Mouse (Mus musculus) hindbrain, embryonic 14.5 days (tissue): Measurements from ENCODE around the gene Phactr1. TPM values are rescaled to one million over a fixed set of nuclear protein-coding genes. Genes with fewer than 3 reads are reported as not detected.

Source experiments
- ATAC-seq: fragments of 200-750 bp; cut with Nextera tagmentation; 2 replicates; pipeline ENCODE4 v1.8.0; 2017; ENCODE audit warnings: moderate number of reproducible peaks, mild to moderate bottlenecking, moderate TSS enrichment, moderate library complexity; ENCODE audit not compliant: low FRiP score
- DNase-seq: peaks from one replicate; pipeline ENCODE4 v3.0.0-alpha.2; 2015; ENCODE audit warnings: low spot score
- H3K27ac ChIP-seq: fragments of 300-500 bp; sonication (generic); 2 replicates; pipeline ENCODE4 v1.5.1; 2014; ENCODE audit warnings: mild to moderate bottlenecking, moderate library complexity
- H3K27me3 ChIP-seq: fragments of 300-500 bp; sonication (generic); 2 replicates; pipeline ENCODE4 v1.6.1; 2014; ENCODE audit warnings: mild to moderate bottlenecking, low read length, mixed read lengths; ENCODE audit not compliant: control insufficient read depth, insufficient read depth
- H3K36me3 ChIP-seq: fragments of 300-500 bp; sonication (generic); replicated peaks from 2 replicates; pipeline ENCODE4 v1.6.1; 2014; ENCODE audit not compliant: control insufficient read depth, insufficient read depth
- H3K4me1 ChIP-seq: fragments of 300-500 bp; sonication (generic); replicated peaks from 2 replicates; pipeline ENCODE4 v1.6.1; 2014; ENCODE audit warnings: antibody characterized with exemption, low read length, mixed read lengths; ENCODE audit not compliant: control insufficient read depth, insufficient read depth
- H3K4me2 ChIP-seq: fragments of 300-500 bp; sonication (generic); replicated peaks from 2 replicates; pipeline ENCODE4 v1.6.1; 2014; ENCODE audit warnings: mild to moderate bottlenecking, moderate library complexity
- H3K4me3 ChIP-seq: fragments of 300-500 bp; sonication (generic); replicated peaks from 2 replicates; pipeline ENCODE4 v1.5.1; 2014; ENCODE audit warnings: mild to moderate bottlenecking, low read length
- H3K9ac ChIP-seq: fragments of 300-500 bp; sonication (generic); 2 replicates; pipeline ENCODE4 v1.6.1; 2014
- H3K9me3 ChIP-seq: fragments of 300-500 bp; sonication (generic); 2 replicates; pipeline ENCODE4 v1.6.1; 2016; ENCODE audit warnings: low read length; ENCODE audit not compliant: control insufficient read depth
- WGBS: fragments of 180-500 bp; shearing (Covaris S2); extraction: QIAGEN DNeasy Blood & Tissue Kit; methylation state at CpG from one replicate; pipeline ENCODE4 v1.1.7; 2014; 5-methylcytosine and 5-hydroxymethylcytosine counted together
- polyA plus RNA-seq: library from polyadenylated mRNA; unstranded; fragments of >200 nt; fragmentation: Nextera tagmentation; extraction: Ambion mirVana; gene quantifications from 2 replicates; pipeline ENCODE4 v1.2.1, GENCODE M21; 2014

The Phactr1 gene
- polyA plus RNA-seq, 1 experiment from 2014 or later: 56.6 TPM

DNA sequence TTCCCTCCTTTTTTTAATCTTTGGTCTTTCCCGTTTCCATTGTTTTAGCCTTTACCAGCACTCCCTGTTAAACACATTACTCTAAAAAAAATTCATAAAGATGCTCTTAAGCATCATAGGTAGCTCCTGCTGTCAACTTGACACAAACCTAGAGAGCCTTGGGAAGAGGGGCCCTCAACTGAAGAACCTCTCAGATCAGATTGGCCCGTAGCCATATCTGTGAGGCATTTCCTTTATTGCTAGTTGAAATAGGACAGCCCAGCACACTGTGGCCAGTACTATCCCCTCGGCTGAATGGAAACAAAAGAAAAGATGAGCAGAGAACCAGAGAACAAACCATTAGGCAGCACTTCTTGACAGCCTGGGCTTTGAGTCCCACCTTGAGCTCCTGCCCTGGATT is 313.9 kb downstream of the Phactr1 start:
- Histone ChIP-seq H3K9ac (no peak overlapping the region), H3K9me3 (0 out of 2 replicates have a peak, but pooled peaks cover 4% of the 10 kb centered on the region), H3K36me3 (no peaks in the 10 kb centered on the region), H3K27ac (no peak overlapping the region), H3K4me1 (no peaks in the 10 kb centered on the region; the same call in 1 of the 2 replicates), H3K4me3 (no peak overlapping the region), H3K27me3 (no peaks in the 10 kb centered on the region), H3K4me2 (no peak overlapping the region)
- 93% methylated on average over 3 of the region's 3 CpGs for WGBS
- DNase-seq: no peak
- ATAC-seq: no peak

DNA sequence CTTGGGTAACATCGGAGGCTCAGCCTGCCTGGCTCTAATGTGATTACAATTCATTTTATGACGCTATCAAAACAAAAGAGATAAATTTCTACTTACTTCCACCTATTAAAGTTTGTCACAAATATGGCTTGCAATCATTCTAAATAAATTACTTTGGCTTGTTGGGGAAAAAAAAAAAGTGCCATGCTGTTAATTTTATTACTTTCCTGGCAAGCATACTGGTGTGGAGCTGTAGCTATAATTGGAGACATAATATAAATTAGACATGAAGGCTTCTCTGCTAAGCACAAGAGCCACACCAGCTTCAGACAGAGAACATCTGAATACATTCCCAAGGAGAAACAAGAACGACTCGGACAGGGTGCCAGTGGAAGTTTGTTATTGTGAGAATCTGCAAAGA is 315.8 kb downstream of the Phactr1 start:
- DNase-seq (no peak), ATAC-seq (no peak)
- no peak overlapping the region for H3K27ac ChIP-seq
- no peak overlapping the region for H3K4me2 ChIP-seq
- H3K9me3 ChIP-seq: 0 out of 2 replicates have a peak, but pooled peaks cover 4% of the 10 kb centered on the region
- H3K36me3 ChIP-seq: no peaks in the 10 kb centered on the region
- 51% methylated on average over 4 of the region's 4 CpGs for WGBS
- H3K4me1 ChIP-seq: no peaks in the 10 kb centered on the region; the same call in 1 of the 2 replicates
- no peaks in the 10 kb centered on the region for H3K27me3 ChIP-seq
- no peak overlapping the region for H3K4me3 ChIP-seq
- no peak overlapping the region for H3K9ac ChIP-seq

DNA sequence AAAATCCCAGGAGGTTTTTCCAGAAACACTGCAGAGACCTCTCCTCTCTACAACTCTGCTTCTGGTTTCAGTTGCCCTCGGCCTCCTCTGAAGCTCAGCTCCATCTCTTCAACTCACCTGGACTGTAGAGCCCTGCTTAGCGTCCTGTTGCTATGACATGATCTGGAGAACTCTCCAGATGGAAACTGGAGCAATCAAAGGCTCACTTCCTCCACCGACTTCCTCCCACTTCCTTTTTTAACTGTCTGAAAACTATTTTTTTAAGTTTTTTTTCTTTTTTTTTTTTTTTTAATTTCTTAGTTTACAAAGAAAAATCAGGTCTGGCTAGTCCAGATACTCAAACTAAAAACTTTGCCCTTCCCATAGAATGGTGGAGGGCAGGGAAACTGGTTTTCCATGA is 318.9 kb downstream of the Phactr1 start:
- ATAC-seq (no peak), DNase-seq (no peak)
- Histone ChIP-seq H3K9ac (no peak overlapping the region), H3K4me1 (no peaks in the 10 kb centered on the region), H3K4me3 (no peak overlapping the region), H3K9me3 (no peaks in the 10 kb centered on the region), H3K36me3 (no peaks in the 10 kb centered on the region), H3K27me3 (no peaks in the 10 kb centered on the region), H3K4me2 (no peak overlapping the region), H3K27ac (no peak overlapping the region)
- WGBS: 82% methylated on average over 3 of the region's 3 CpGs

DNA sequence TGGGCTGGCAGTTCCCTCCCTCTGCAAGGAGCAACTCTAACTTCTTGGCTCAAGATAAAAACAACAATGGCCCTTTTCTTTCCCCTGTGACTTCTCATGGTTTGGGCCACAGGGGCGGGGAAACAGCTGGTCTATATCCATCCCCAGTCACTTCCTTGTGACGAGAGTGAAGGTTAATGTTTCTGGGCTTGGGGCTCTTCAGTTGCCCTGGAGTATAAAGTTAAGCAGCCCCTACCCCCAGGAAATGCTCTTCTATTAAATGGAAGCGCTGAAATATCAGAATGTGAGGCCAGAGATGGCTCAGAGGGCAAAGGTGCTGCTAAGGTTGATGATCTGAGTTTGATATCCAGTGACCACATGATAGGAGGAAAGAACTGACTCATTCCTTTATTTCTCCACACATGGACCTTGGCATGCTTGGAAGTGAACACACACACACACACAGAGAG is 324.7 kb downstream of the Phactr1 start:
- WGBS: 25% methylated on average over 3 of the region's 3 CpGs
- no peaks in the 10 kb centered on the region for H3K27me3 ChIP-seq
- no peak for ATAC-seq
- no peaks in the 10 kb centered on the region for H3K36me3 ChIP-seq
- H3K4me3 ChIP-seq: no peak overlapping the region
- DNase-seq: no peak
- H3K9ac ChIP-seq: no peak overlapping the region
- no peak overlapping the region for H3K4me2 ChIP-seq
- H3K9me3 ChIP-seq: no peaks in the 10 kb centered on the region
- peaks cover 7% of the 10 kb centered on the region; the same call in 1 of the 2 replicates for H3K4me1 ChIP-seq
- H3K27ac ChIP-seq: no peak overlapping the region

DNA sequence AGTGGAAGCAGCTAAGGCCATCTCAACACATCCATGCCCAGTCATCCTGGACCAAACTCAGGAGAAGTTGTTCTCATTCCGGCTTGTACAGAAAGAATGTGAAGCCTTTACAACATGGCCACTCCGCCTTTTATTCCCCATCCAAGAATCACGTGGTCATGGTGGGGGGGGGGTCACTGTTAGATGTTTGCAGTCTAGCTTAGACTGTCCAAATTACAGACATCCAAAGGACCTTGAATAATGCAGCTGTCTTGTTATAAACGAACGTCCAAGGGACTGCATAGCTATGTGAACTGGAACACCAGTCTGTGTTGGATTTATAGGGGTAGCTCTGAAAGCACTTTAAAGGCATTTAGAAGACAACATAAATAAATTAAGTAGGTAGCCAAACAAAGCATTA is 328.0 kb downstream of the Phactr1 start:
- Histone ChIP-seq H3K4me2 (no peak overlapping the region), H3K36me3 (no peaks in the 10 kb centered on the region), H3K27ac (no peak overlapping the region), H3K27me3 (no peaks in the 10 kb centered on the region), H3K9ac (no peak overlapping the region), H3K4me1 (peaks cover 14% of the 10 kb centered on the region; the same call in 1 of the 2 replicates), H3K4me3 (no peak overlapping the region), H3K9me3 (no peaks in the 10 kb centered on the region)
- DNase-seq (no peak), ATAC-seq (no peak)
- 72% methylated on average over 5 of the region's 5 CpGs for WGBS

DNA sequence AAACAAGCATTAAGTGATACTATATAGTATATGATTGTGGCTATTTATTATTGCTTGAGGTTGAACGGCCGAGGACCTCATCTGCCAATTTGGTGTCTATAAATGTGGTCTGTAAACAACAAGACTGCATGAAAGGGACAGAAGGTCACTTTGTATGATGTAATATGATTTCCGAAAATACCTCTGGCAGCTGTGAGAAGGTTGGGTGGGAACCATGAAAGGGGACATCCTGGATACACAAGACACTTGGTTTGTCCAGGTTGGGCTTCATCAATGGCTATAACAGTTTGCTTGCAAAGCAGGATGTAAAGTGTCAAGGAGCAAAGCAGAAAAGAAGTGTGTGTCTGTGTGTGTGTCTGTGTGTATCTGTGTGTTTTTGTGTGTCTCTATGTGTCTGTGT is 329.2 kb downstream of the Phactr1 start:
- no peaks in the 10 kb centered on the region for H3K27me3 ChIP-seq
- no peak overlapping the region for H3K4me3 ChIP-seq
- 93% methylated on average over 3 of the region's 3 CpGs for WGBS
- peaks cover 14% of the 10 kb centered on the region; the same call in 1 of the 2 replicates for H3K4me1 ChIP-seq
- no peaks in the 10 kb centered on the region for H3K36me3 ChIP-seq
- H3K9me3 ChIP-seq: no peaks in the 10 kb centered on the region
- no peak overlapping the region for H3K27ac ChIP-seq
- H3K4me2 ChIP-seq: no peak overlapping the region
- ATAC-seq (no peak), DNase-seq (no peak)
- no peak overlapping the region for H3K9ac ChIP-seq

DNA sequence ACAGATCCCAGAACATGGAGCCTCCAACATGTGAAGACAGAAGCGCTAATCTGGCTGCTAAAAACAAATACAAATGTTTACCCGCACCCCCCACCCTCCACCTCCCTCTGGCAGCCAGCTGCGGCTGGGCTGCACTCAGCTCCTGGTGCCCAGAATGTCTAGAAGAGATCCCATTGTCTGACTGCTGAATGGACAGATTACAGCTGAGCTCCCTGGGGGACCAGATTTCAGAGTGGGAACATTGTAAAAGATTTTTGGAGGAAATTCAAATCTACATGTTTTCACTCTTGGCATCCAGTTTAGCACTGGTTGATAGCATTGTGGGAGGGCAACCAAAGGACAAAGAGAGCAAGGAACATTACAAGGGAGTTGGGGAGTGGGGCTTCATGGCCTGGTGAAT is 331.1 kb downstream of the Phactr1 start:
- Histone ChIP-seq H3K4me3 (no peak overlapping the region), H3K36me3 (no peaks in the 10 kb centered on the region), H3K9ac (no peak overlapping the region), H3K4me1 (0 out of 2 replicates have a peak, but pooled peaks cover 7% of the 10 kb centered on the region), H3K27ac (no peak overlapping the region), H3K4me2 (no peak overlapping the region), H3K27me3 (no peaks in the 10 kb centered on the region), H3K9me3 (no peaks in the 10 kb centered on the region)
- ATAC-seq: no peak
- 45% methylated on average over 3 of the region's 3 CpGs for WGBS
- no peak for DNase-seq

DNA sequence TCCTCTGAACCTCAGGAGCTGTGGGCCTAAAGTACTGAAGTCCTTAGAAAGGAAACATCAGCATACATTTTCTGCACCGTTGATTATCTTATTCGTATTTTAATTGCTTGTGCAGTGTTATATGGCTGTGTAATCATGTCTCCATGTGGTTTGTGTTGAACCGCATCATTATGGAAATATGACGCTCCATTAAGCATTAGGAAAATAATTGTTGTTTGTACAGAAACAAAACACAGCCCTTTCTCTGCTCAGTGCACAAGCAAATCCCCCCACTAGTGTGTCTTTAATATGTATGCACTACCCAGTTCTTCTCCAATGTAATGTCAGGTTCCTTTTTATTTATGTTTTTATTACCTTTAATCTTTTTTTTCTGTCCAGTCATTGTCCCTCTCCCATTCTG is 333.6 kb downstream of the Phactr1 start:
- WGBS: 55% methylated on average over 4 of the region's 4 CpGs
- no peak for DNase-seq
- Histone ChIP-seq H3K4me1 (0 out of 2 replicates have a peak, but pooled peaks cover 7% of the 10 kb centered on the region), H3K9ac (no peak overlapping the region), H3K27ac (no peak overlapping the region), H3K4me2 (no peak overlapping the region), H3K27me3 (no peaks in the 10 kb centered on the region), H3K4me3 (no peak overlapping the region), H3K9me3 (no peaks in the 10 kb centered on the region), H3K36me3 (no peaks in the 10 kb centered on the region)
- ATAC-seq: no peak; the same call in 1 of the 2 replicates

DNA sequence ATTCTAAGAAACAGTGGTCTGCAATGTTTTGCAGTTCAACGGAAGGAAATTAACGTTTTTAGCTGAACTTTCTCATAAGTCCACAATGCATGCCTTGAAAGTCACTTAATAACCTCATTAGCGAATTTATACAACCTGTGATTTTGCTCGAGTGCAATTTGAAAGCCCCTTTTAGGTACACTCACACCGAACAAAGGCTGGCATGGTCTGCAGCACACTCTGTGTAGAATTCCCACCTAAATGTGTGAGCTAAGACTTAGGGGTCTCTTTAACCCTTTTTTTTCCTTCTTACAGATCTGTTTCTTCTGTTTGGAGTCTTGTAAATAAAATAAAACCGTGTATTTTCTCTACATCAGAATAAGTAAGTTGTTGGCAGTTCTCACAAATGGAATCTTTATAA is 335.3 kb downstream of the Phactr1 start:
- no peak overlapping the region for H3K4me2 ChIP-seq
- H3K9me3 ChIP-seq: no peaks in the 10 kb centered on the region
- H3K9ac ChIP-seq: no peak overlapping the region
- no peak overlapping the region for H3K27ac ChIP-seq
- H3K36me3 ChIP-seq: no peaks in the 10 kb centered on the region
- 0 out of 2 replicates have a peak, but pooled peaks cover 7% of the 10 kb centered on the region for H3K4me1 ChIP-seq
- H3K4me3 ChIP-seq: no peak overlapping the region
- no peak for DNase-seq
- 76% methylated on average over 6 of the region's 6 CpGs for WGBS
- H3K27me3 ChIP-seq: no peaks in the 10 kb centered on the region
- ATAC-seq: no peak

DNA sequence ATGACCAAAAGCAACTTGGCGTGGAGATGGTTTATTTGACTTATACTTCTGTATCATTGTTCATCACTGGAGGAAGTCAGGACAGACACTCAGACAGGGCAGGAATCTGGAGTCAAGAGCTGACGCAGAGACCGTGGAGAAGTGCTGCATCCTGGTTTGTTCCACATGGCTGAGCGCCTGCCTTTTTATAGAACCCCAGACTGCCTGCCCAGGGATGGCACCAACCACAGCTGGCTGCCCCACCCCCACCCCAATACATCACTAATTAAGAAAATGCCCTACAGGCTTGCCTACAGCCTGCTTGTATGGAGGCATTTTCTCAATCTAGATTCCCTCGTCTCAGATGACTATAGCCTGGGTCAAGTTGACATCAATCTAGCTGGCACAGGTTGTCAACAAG is 338.4 kb downstream of the Phactr1 start:
- Histone ChIP-seq H3K27me3 (no peaks in the 10 kb centered on the region), H3K9ac (no peak overlapping the region), H3K36me3 (no peaks in the 10 kb centered on the region), H3K9me3 (no peaks in the 10 kb centered on the region), H3K27ac (no peak overlapping the region), H3K4me2 (no peak overlapping the region), H3K4me3 (no peak overlapping the region), H3K4me1 (no peaks in the 10 kb centered on the region)
- no peak for DNase-seq
- ATAC-seq: no peak
- 54% methylated on average over 5 of the region's 5 CpGs for WGBS
